Mouse (Mus musculus) midbrain, postnatal 0 days (tissue): Measurements from ENCODE around the gene Il10rb. TPM values are rescaled to one million over a fixed set of nuclear protein-coding genes. Genes with fewer than 3 reads are reported as not detected.

ENCODE experiments used
- ATAC-seq: fragments of 200-750 bp; cut with Nextera tagmentation; 2 replicates; pipeline ENCODE4 v1.8.0; 2017; ENCODE audit warnings: moderate number of reproducible peaks, mild to moderate bottlenecking, moderate TSS enrichment, moderate library complexity; ENCODE audit not compliant: low FRiP score
- DNase-seq: peaks from one replicate; pipeline ENCODE4 v3.0.0-alpha.2; 2015; ENCODE audit warnings: low spot score
- H3K27ac ChIP-seq: fragments of 300-500 bp; sonication (generic); 2 replicates; pipeline ENCODE4 v1.5.1; 2014; ENCODE audit warnings: low read depth, mild to moderate bottlenecking, low read length, mixed read lengths
- H3K27me3 ChIP-seq: fragments of 300-500 bp; sonication (generic); 2 replicates; pipeline ENCODE4 v1.6.1; 2014; ENCODE audit warnings: low read length, control low read depth, mixed read lengths; ENCODE audit not compliant: insufficient read depth
- H3K36me3 ChIP-seq: fragments of 300-500 bp; sonication (generic); 2 replicates; pipeline ENCODE4 v1.6.1; 2014; ENCODE audit warnings: low read length, control low read depth, mixed read lengths; ENCODE audit not compliant: insufficient read depth
- H3K4me1 ChIP-seq: fragments of 300-500 bp; sonication (generic); 2 replicates; pipeline ENCODE4 v1.6.1; 2014; ENCODE audit warnings: mild to moderate bottlenecking, control low read depth, antibody characterized with exemption, low read length, mixed read lengths; ENCODE audit not compliant: insufficient read depth
- H3K4me2 ChIP-seq: fragments of 300-500 bp; sonication (generic); 2 replicates; pipeline ENCODE4 v1.6.1; 2014; ENCODE audit warnings: low read depth, mild to moderate bottlenecking, low read length, mixed read lengths; ENCODE audit not compliant: poor library complexity, severe bottlenecking
- H3K4me3 ChIP-seq: fragments of 300-500 bp; sonication (generic); 2 replicates; pipeline ENCODE4 v1.5.1; 2014; ENCODE audit warnings: low read depth, mild to moderate bottlenecking, low read length, moderate library complexity
- H3K9ac ChIP-seq: fragments of 300-500 bp; sonication (generic); replicated peaks from 2 replicates; pipeline ENCODE4 v1.6.1; 2014; ENCODE audit warnings: mild to moderate bottlenecking, low read length, moderate library complexity, mixed read lengths; ENCODE audit not compliant: poor library complexity, severe bottlenecking
- H3K9me3 ChIP-seq: fragments of 300-500 bp; sonication (generic); 2 replicates; pipeline ENCODE4 v1.6.1; 2016; ENCODE audit warnings: low read length, control low read depth
- CTCF ChIP-seq: IDR thresholded peaks from 2 replicates; pipeline ENCODE4 v1.5.1; 2016; ENCODE audit warnings: antibody characterized with exemption, mild to moderate bottlenecking
- WGBS: fragments of 180-500 bp; shearing (Covaris S2); extraction: QIAGEN DNeasy Blood & Tissue Kit; methylation state at CpG from one replicate; pipeline ENCODE4 v1.1.7; 2014; 5-methylcytosine and 5-hydroxymethylcytosine counted together
- polyA plus RNA-seq: library from polyadenylated mRNA; unstranded; fragments of >200 nt; fragmentation: Nextera tagmentation; extraction: Ambion mirVana; gene quantifications from 2 replicates; pipeline ENCODE4 v1.2.1, GENCODE M21; 2015
- total RNA-seq: library from RNA; depleted of rRNA; stranded (reverse); fragments of >200 nt; gene quantifications from 2 replicates; pipeline ENCODE4 v1.2.3, GENCODE M21; 2014

Gene Il10rb
- total and polyA plus RNA-seq, 2 experiments from 2014 or later: 5.5 to 10.5 TPM

- Histone ChIP-seq H3K4me1 (no peaks in the 10 kb centered on the region), H3K36me3 (0 out of 2 replicates have a peak, but pooled peaks cover 19% of the 10 kb centered on the region), H3K9ac (no peak overlapping the region), H3K27ac (no peak overlapping the region), H3K4me2 (no peak overlapping the region), H3K4me3 (no peak overlapping the region), H3K9me3 (no peaks in the 10 kb centered on the region), H3K27me3 (no peaks in the 10 kb centered on the region)
- TF ChIP-seq CTCF: no peak
- DNase-seq (peak; percentile 6), ATAC-seq (no peak)
- WGBS: 52% methylated on average over 10 of the region's 10 CpGs
Observed at GRCm38 (mm10) chr16:91385621-91386020, 20.3 kb upstream of the Il10rb start.

GRCm38 (mm10) chr16:91386419-91387120 is 19.4 kb upstream of the Il10rb start:
- no peak overlapping the region for H3K4me2 ChIP-seq
- no peak overlapping the region for H3K4me3 ChIP-seq
- TF ChIP-seq CTCF: no peak
- ATAC-seq: no peak
- 0 out of 2 replicates have a peak, but pooled peaks cover 19% of the 10 kb centered on the region for H3K36me3 ChIP-seq
- H3K27ac ChIP-seq: no peak overlapping the region
- no peaks in the 10 kb centered on the region for H3K9me3 ChIP-seq
- peak; percentile 12 for DNase-seq
- no peaks in the 10 kb centered on the region for H3K4me1 ChIP-seq
- no peaks in the 10 kb centered on the region for H3K27me3 ChIP-seq
- no peak overlapping the region for H3K9ac ChIP-seq
- WGBS: 84% methylated on average over 10 of the region's 10 CpGs

GRCm38 (mm10) chr16:91387121-91387486 is 18.9 kb upstream of the Il10rb start:
- ATAC-seq (no peak), DNase-seq (no peak)
- H3K36me3 ChIP-seq: 0 out of 2 replicates have a peak, but pooled peaks cover 19% of the 10 kb centered on the region

GRCm38 (mm10) chr16:91390100-91390499 is 15.9 kb upstream of the Il10rb start:
- Histone ChIP-seq H3K4me2 (no peak overlapping the region), H3K4me3 (no peak overlapping the region), H3K9me3 (no peaks in the 10 kb centered on the region), H3K9ac (no peak overlapping the region), H3K36me3 (0 out of 2 replicates have a peak, but pooled peaks cover 22% of the 10 kb centered on the region), H3K4me1 (no peaks in the 10 kb centered on the region), H3K27me3 (no peaks in the 10 kb centered on the region), H3K27ac (no peak overlapping the region)
- peak; percentile 62 for TF ChIP-seq CTCF
- WGBS: 87% methylated on average over 4 of the region's 4 CpGs
- ATAC-seq: no peak
- DNase-seq: peak; percentile 45

More at GRCm38 (mm10) chr16:91387121-91387486, 18.9 kb upstream of the Il10rb start:
- Histone ChIP-seq H3K9me3 (no peaks in the 10 kb centered on the region), H3K27me3 (no peaks in the 10 kb centered on the region), H3K27ac (no peak overlapping the region), H3K4me2 (no peak overlapping the region), H3K4me3 (no peak overlapping the region), H3K9ac (no peak overlapping the region), H3K4me1 (no peaks in the 10 kb centered on the region)
- TF ChIP-seq CTCF: no peak
- 87% methylated on average over 3 of the region's 3 CpGs for WGBS

- Histone ChIP-seq H3K27me3 (no peaks in the 10 kb centered on the region), H3K9me3 (no peaks in the 10 kb centered on the region), H3K9ac (no peak within 1 kb of the TSS), H3K4me3 (no peak within 1 kb of the TSS), H3K27ac (no peak within 1 kb of the TSS), H3K4me1 (no peaks in the 10 kb centered on the region), H3K4me2 (no peak within 1 kb of the TSS), H3K36me3 (0 out of 2 replicates have a peak, but pooled peaks cover 22% of the 10 kb centered on the region)
- DNase-seq (no peak), ATAC-seq (no peak)
- TF ChIP-seq CTCF: no peak
- WGBS: 82% methylated on average over 5 of the region's 5 CpGs
Observed at GRCm38 (mm10) chr16:91391421-91391820, 14.5 kb upstream of the Il10rb start, which contains the start of gene Gm21970. TSS of gene Gm21970 (plus strand) at chr16:91391721.

GRCm38 (mm10) chr16:91394826-91395410 is 11.0 kb upstream of the Il10rb start:
- no peak overlapping the region for H3K4me2 ChIP-seq
- H3K27me3 ChIP-seq: no peaks in the 10 kb centered on the region
- no peaks in the 10 kb centered on the region for H3K4me1 ChIP-seq
- no peaks in the 10 kb centered on the region for H3K9me3 ChIP-seq
- H3K36me3 ChIP-seq: 0 out of 2 replicates have a peak, but pooled peaks cover 8% of the 10 kb centered on the region
- ATAC-seq (no peak), DNase-seq (no peak)
- no peak overlapping the region for H3K9ac ChIP-seq
- no peak for TF ChIP-seq CTCF
- no peak overlapping the region for H3K4me3 ChIP-seq
- 57% methylated on average over 4 of the region's 4 CpGs for WGBS
- no peak overlapping the region for H3K27ac ChIP-seq
